Mouse (Mus musculus) liver, adult 2 months (tissue): ENCODE measurements around the gene Cdc25b. TPM values are rescaled to one million over a fixed set of nuclear protein-coding genes. Genes with fewer than 3 reads are reported as not detected.

ENCODE experiments used
- DNase-seq: peaks from one replicate; pipeline ENCODE4 v3.0.0-alpha.2; 2011; ENCODE audit warnings: low read depth, low spot score; ENCODE audit errors: extremely low read depth
- H3K27ac ChIP-seq: fragments of 200-500 bp; replicated peaks from 2 replicates; pipeline ENCODE4 v1.5.1; 2012; ENCODE audit warnings: low read depth, mild to moderate bottlenecking, control low read depth, inconsistent platforms, low read length; ENCODE audit not compliant: insufficient read depth
- H3K27me3 ChIP-seq: fragments of 200-500 bp; 2 replicates; pipeline ENCODE4 v1.6.1; 2012; ENCODE audit warnings: mild to moderate bottlenecking, moderate library complexity, low read length, inconsistent platforms; ENCODE audit not compliant: control insufficient read depth, insufficient read depth
- H3K36me3 ChIP-seq: fragments of 200-500 bp; 2 replicates; pipeline ENCODE4 v1.6.1; 2012; ENCODE audit warnings: low read length, inconsistent platforms; ENCODE audit not compliant: control insufficient read depth, insufficient read depth
- H3K4me1 ChIP-seq: fragments of 200-500 bp; 2 replicates; pipeline ENCODE4 v1.6.1; 2011; ENCODE audit warnings: low read length; ENCODE audit not compliant: control insufficient read depth, insufficient read depth
- H3K4me3 ChIP-seq: fragments of 200-500 bp; 2 replicates; pipeline ENCODE4 v1.5.1; 2011; ENCODE audit warnings: low read depth, mild to moderate bottlenecking, control low read depth, low read length, moderate library complexity; ENCODE audit not compliant: insufficient read depth
- H3K79me2 ChIP-seq: fragments of 200-500 bp; 2 replicates; pipeline ENCODE4 v1.6.1; 2012; ENCODE audit warnings: inconsistent platforms, mild to moderate bottlenecking, low read length, moderate library complexity; ENCODE audit not compliant: control insufficient read depth, insufficient read depth
- H3K9ac ChIP-seq: fragments of 200-500 bp; 2 replicates; pipeline ENCODE4 v1.6.1; 2012; ENCODE audit warnings: low read depth, mild to moderate bottlenecking, control low read depth, inconsistent platforms, low read length
- CTCF ChIP-seq: fragments of 200-500 bp; IDR thresholded peaks from 2 replicates; pipeline ENCODE4 v1.5.1; 2011; ENCODE audit warnings: low read depth, low read length, control low read depth
- POLR2A ChIP-seq: fragments of 200-500 bp; IDR thresholded peaks from 2 replicates; pipeline ENCODE4 v1.6.1; 2011; ENCODE audit warnings: low read length, control low read depth; ENCODE audit not compliant: insufficient read depth; ENCODE audit errors: extremely low read depth
- WGBS: fragments of 180-500 bp; shearing (Covaris S2); methylation state at CpG from one replicate; pipeline ENCODE4 v1.1.7; 2018; 5-methylcytosine and 5-hydroxymethylcytosine counted together
- polyA plus RNA-seq: library from polyadenylated mRNA; depleted of rRNA; stranded (reverse); fragments of >200 nt; gene quantifications from 2 replicates; pipeline ENCODE4 v1.2.3, GENCODE M21; 2012
- total RNA-seq: library from RNA; depleted of rRNA; stranded (reverse); fragments of >200 nt; gene quantifications from 2 replicates; pipeline ENCODE4 v1.2.3, GENCODE M21; 2014

Gene Cdc25b
- total and polyA plus RNA-seq, 2 experiments = 1.0 to 1.5 TPM

- no peak for TF ChIP-seq CTCF
- no peak for TF ChIP-seq POLR2A
- 75% methylated on average over 5 of the region's 5 CpGs for WGBS
- Histone ChIP-seq H3K36me3 (no peaks in the 10 kb centered on the region), H3K27me3 (no peaks in the 10 kb centered on the region), H3K4me3 (no peak overlapping the region), H3K79me2 (no peaks in the 10 kb centered on the region), H3K4me1 (0 out of 2 replicates have a peak, but pooled peaks cover 4% of the 10 kb centered on the region), H3K27ac (peak overlapping the region; percentile 4; the same call in 1 of the 2 replicates), H3K9ac (no peak overlapping the region)
- no peak for DNase-seq
Observed at GRCm38 (mm10) chr2:131140533-131140905, 46.2 kb upstream of the Cdc25b start.

GRCm38 (mm10) chr2:131141336-131141986, 45.3 kb upstream of the Cdc25b start:
- Histone ChIP-seq H3K4me1 (0 out of 2 replicates have a peak, but pooled peaks cover 4% of the 10 kb centered on the region), H3K27ac (no peak overlapping the region), H3K36me3 (no peaks in the 10 kb centered on the region), H3K9ac (no peak overlapping the region), H3K4me3 (no peak overlapping the region), H3K27me3 (no peaks in the 10 kb centered on the region), H3K79me2 (no peaks in the 10 kb centered on the region)
- no peak for DNase-seq
- TF ChIP-seq POLR2A (no peak), CTCF (no peak)
- 88% methylated on average over 8 of the region's 8 CpGs for WGBS

- Histone ChIP-seq H3K4me3 (peak overlapping the region; percentile 0; the same call in 1 of the 2 replicates), H3K36me3 (no peaks in the 10 kb centered on the region), H3K9ac (no peak overlapping the region), H3K4me1 (0 out of 2 replicates have a peak, but pooled peaks cover 4% of the 10 kb centered on the region), H3K79me2 (no peaks in the 10 kb centered on the region), H3K27me3 (no peaks in the 10 kb centered on the region), H3K27ac (no peak overlapping the region)
- 24% methylated on average over 18 of the region's 18 CpGs for WGBS
- no peak for TF ChIP-seq POLR2A
- peak; percentile 81 for TF ChIP-seq CTCF
- DNase-seq = peak; percentile 56
Observed at GRCm38 (mm10) chr2:131142592-131142991, 44.2 kb upstream of the Cdc25b start.

- H3K27ac ChIP-seq = no peak overlapping the region
- H3K27me3 ChIP-seq = no peaks in the 10 kb centered on the region
- no peak for DNase-seq
- H3K4me3 ChIP-seq = peak overlapping the region; percentile 0; the same call in 1 of the 2 replicates
- no peak overlapping the region for H3K9ac ChIP-seq
- H3K4me1 ChIP-seq = 0 out of 2 replicates have a peak, but pooled peaks cover 4% of the 10 kb centered on the region
- no peaks in the 10 kb centered on the region for H3K36me3 ChIP-seq
- H3K79me2 ChIP-seq = no peaks in the 10 kb centered on the region
- TF ChIP-seq CTCF = no peak
- no peak for TF ChIP-seq POLR2A
- WGBS = 60% methylated on average over 22 of the region's 22 CpGs
Observed at GRCm38 (mm10) chr2:131143007-131143780, 43.6 kb upstream of the Cdc25b start.

GRCm38 (mm10) chr2:131145121-131145520, 41.6 kb upstream of the Cdc25b start:
- no peaks in the 10 kb centered on the region for H3K36me3 ChIP-seq

More at GRCm38 (mm10) chr2:131145121-131145520, 41.6 kb upstream of the Cdc25b start:
- no peak overlapping the region for H3K9ac ChIP-seq
- no peak for TF ChIP-seq CTCF
- no peak for TF ChIP-seq POLR2A
- no peak overlapping the region for H3K27ac ChIP-seq
- H3K79me2 ChIP-seq = no peaks in the 10 kb centered on the region
- no peak overlapping the region for H3K4me3 ChIP-seq
- WGBS = 65% methylated on average over 13 of the region's 13 CpGs
- no peaks in the 10 kb centered on the region for H3K27me3 ChIP-seq
- DNase-seq = no peak
- H3K4me1 ChIP-seq = 0 out of 2 replicates have a peak, but pooled peaks cover 2% of the 10 kb centered on the region
